Mouse (Mus musculus) bone marrow, adult 2 months (tissue): Measurements from ENCODE around the gene Golph3.

Source experiments
- CTCF ChIP-seq: fragments of 200-500 bp; IDR thresholded peaks from 2 replicates; pipeline ENCODE4 v1.5.1; 2011; ENCODE audit warnings: low read length, control low read depth; ENCODE audit not compliant: control insufficient read depth, insufficient read depth
- POLR2A ChIP-seq: fragments of 200-500 bp; IDR thresholded peaks from 2 replicates; pipeline ENCODE4 v1.6.1; 2011; ENCODE audit warnings: low read depth, mild to moderate bottlenecking, control low read depth, low read length, borderline replicate concordance; ENCODE audit not compliant: control insufficient read depth

- TF ChIP-seq CTCF, result no peak
- no peak for TF ChIP-seq POLR2A
Observed at GRCm38 (mm10) chr15:12355907-12356306, 34.7 kb downstream of the Golph3 start.
